In the genomic region with DNA sequence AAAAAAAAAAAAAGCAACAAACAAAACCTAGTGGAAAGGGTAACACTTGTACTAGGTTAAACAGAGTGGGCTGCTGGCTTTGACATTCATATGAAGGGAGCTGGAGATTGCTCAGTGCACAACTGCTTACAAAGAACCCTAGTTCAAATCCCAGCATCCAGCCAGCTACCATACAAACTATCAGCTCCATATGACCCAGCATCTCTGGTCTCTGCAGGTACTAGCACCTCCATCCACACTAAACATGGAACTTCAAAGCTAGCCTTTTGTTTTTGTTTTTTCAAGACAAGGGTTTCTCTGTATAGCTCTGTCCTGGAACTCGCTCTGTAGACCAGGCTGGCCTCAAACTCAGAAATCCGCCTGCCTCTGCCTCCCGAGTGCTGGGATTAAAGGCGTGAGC, we compare ENCODE assay signal across 23 mouse cellular contexts.
"Had no signal": no experiment of that assay in that cellular context is flagged by ENCODE, and none has a peak within 500 bp of the region (broad histone marks: within the 10 kb centered on the region; RNA-seq: fewer than 3 reads in every experiment).

No protein-coding gene starts in this region.

- H3K27me3 ChIP-seq: kidney, embryonic 15.5 days; limb, embryonic 12.5 days; limb, embryonic 15.5 days; megakaryocyte, embryonic 14.5 days; midbrain, embryonic 12.5 days; midbrain, embryonic 15.5 days; neural tube, embryonic 13.5 days; stomach, embryonic 15.5 days had no signal

- H3K9me3 ChIP-seq: kidney, embryonic 15.5 days; limb, embryonic 12.5 days; limb, embryonic 15.5 days; megakaryocyte, embryonic 14.5 days; midbrain, embryonic 12.5 days; midbrain, embryonic 15.5 days; neural tube, embryonic 13.5 days; stomach, embryonic 15.5 days had no signal

- ATAC-seq: liver, postnatal 0 days; lung, postnatal 0 days; midbrain, embryonic 15.5 days had no signal

- H3K4me3 ChIP-seq: kidney, embryonic 15.5 days; limb, embryonic 12.5 days; limb, embryonic 15.5 days; megakaryocyte, embryonic 14.5 days; midbrain, embryonic 12.5 days; midbrain, embryonic 15.5 days; neural tube, embryonic 13.5 days; stomach, embryonic 15.5 days had no signal

- H3K4me2 ChIP-seq: kidney, embryonic 15.5 days; limb, embryonic 12.5 days; limb, embryonic 15.5 days; liver, embryonic 11.5 days; lung, embryonic 14.5 days; midbrain, embryonic 12.5 days; midbrain, embryonic 15.5 days; neural tube, embryonic 13.5 days; stomach, embryonic 15.5 days had no signal

- DNase-seq: kidney, adult 8-10 months; kidney, postnatal 10 days; kidney, postnatal 36 days; left cerebral cortex, postnatal 4 days; liver, postnatal 0 days; lung, postnatal 36 days; retina, postnatal 1 day; right cerebral cortex, postnatal 25 days; spleen, adult 18-20 months; thymus, adult 18-20 months; thymus, postnatal 36 days had no signal

- H3K9ac ChIP-seq: kidney, embryonic 15.5 days; limb, embryonic 12.5 days; limb, embryonic 15.5 days; liver, embryonic 14.5 days; liver, postnatal 0 days; lung, embryonic 14.5 days; midbrain, embryonic 12.5 days; midbrain, embryonic 15.5 days; neural tube, embryonic 13.5 days; stomach, embryonic 15.5 days had no signal

- H3K27ac ChIP-seq: kidney, embryonic 15.5 days; limb, embryonic 12.5 days; limb, embryonic 15.5 days; liver, embryonic 14.5 days; midbrain, embryonic 12.5 days; midbrain, embryonic 15.5 days; neural tube, embryonic 13.5 days; stomach, embryonic 15.5 days had no signal
